Mouse (Mus musculus) stomach, embryonic 15.5 days (tissue): ENCODE measurements around the gene Lhx9. TPM values are rescaled to one million over a fixed set of nuclear protein-coding genes. Genes with fewer than 3 reads are reported as not detected.
"Not testable (repeated sequence)": the region's sequence is repeated elsewhere in the genome, so short reads cannot be mapped to it uniquely, and the experiment has no call there.

Experiments used
- ATAC-seq: fragments of 200-750 bp; cut with Nextera tagmentation; 2 replicates; pipeline ENCODE4 v1.8.0; 2017; ENCODE audit warnings: low read depth, moderate number of reproducible peaks, moderate TSS enrichment; ENCODE audit not compliant: insufficient read depth, low FRiP score
- H3K27ac ChIP-seq: fragments of 300-500 bp; sonication (generic); 2 replicates; pipeline ENCODE4 v1.5.1; 2015; ENCODE audit warnings: mild to moderate bottlenecking, inconsistent platforms
- H3K27me3 ChIP-seq: fragments of 300-500 bp; sonication (generic); replicated peaks from 2 replicates; pipeline ENCODE4 v1.6.1; 2015; ENCODE audit warnings: inconsistent platforms
- H3K36me3 ChIP-seq: fragments of 300-500 bp; sonication (generic); 2 replicates; pipeline ENCODE4 v1.6.1; 2015; ENCODE audit warnings: inconsistent platforms
- H3K4me1 ChIP-seq: fragments of 300-500 bp; sonication (generic); 2 replicates; pipeline ENCODE4 v1.6.1; 2015; ENCODE audit warnings: inconsistent platforms
- H3K4me2 ChIP-seq: fragments of 300-500 bp; sonication (generic); 2 replicates; pipeline ENCODE4 v1.6.1; 2015; ENCODE audit warnings: mild to moderate bottlenecking, inconsistent platforms
- H3K4me3 ChIP-seq: fragments of 300-500 bp; sonication (generic); replicated peaks from 2 replicates; pipeline ENCODE4 v1.5.1; 2015; ENCODE audit warnings: inconsistent platforms
- H3K9ac ChIP-seq: fragments of 300-500 bp; sonication (generic); 2 replicates; pipeline ENCODE4 v1.6.1; 2015; ENCODE audit warnings: inconsistent platforms
- H3K9me3 ChIP-seq: fragments of 300-500 bp; sonication (generic); 2 replicates; pipeline ENCODE4 v1.6.1; 2016; ENCODE audit warnings: inconsistent platforms
- WGBS: fragments of 180-500 bp; shearing (Covaris S2); methylation state at CpG from one replicate; pipeline ENCODE4 v1.1.7; 2015; 5-methylcytosine and 5-hydroxymethylcytosine counted together
- polyA plus RNA-seq: library from polyadenylated mRNA; unstranded; fragments of >200 nt; fragmentation: Nextera tagmentation; extraction: Ambion mirVana; gene quantifications from 2 replicates; pipeline ENCODE4 v1.2.1, GENCODE M21; 2015

The Lhx9 gene
- 0.77 and 1.3 TPM in 2 replicates for polyA plus RNA-seq

GRCm38 (mm10) chr1:138848511-138849109 lies at the start of gene Lhx9:
Gene Lhx9 (minus strand): TSS chr1:138848577.
- Histone ChIP-seq H3K4me3 (peak within 1 kb of the TSS; percentile 30), H3K4me1 (peaks cover 23% of the 10 kb centered on the region), H3K27me3 (peaks cover 54% of the 10 kb centered on the region), H3K36me3 (no peaks in the 10 kb centered on the region), H3K9ac (0 out of 2 replicates have a peak within 1 kb of the TSS, but pooled peaks have one; percentile 10), H3K9me3 (no peaks in the 10 kb centered on the region), H3K4me2 (peak within 1 kb of the TSS; percentile 54), H3K27ac (no peak within 1 kb of the TSS)
- peak; percentile 66; the same call in 1 of the 2 replicates for ATAC-seq
- WGBS, result under 1% methylated on average over 33 of the region's 33 CpGs

GRCm38 (mm10) chr1:138896088-138896487 lies 47.7 kb upstream of the Lhx9 start:
- no peak overlapping the region for H3K27ac ChIP-seq
- no peak for ATAC-seq
- H3K4me2 ChIP-seq, result no peak overlapping the region
- no peaks in the 10 kb centered on the region for H3K36me3 ChIP-seq
- H3K9me3 ChIP-seq, result no peaks in the 10 kb centered on the region
- H3K4me1 ChIP-seq, result no peaks in the 10 kb centered on the region
- H3K27me3 ChIP-seq, result no peaks in the 10 kb centered on the region
- H3K9ac ChIP-seq, result no peak overlapping the region
- 80% methylated on average over 3 of the region's 3 CpGs for WGBS
- no peak overlapping the region for H3K4me3 ChIP-seq

- H3K36me3 ChIP-seq, result no peaks in the 10 kb centered on the region
- H3K4me2 ChIP-seq, result no peak overlapping the region
- no peak overlapping the region for H3K4me3 ChIP-seq
- no peak overlapping the region for H3K9ac ChIP-seq
- H3K27ac ChIP-seq, result no peak overlapping the region
- no peak for ATAC-seq
- no peaks in the 10 kb centered on the region for H3K4me1 ChIP-seq
- H3K9me3 ChIP-seq, result no peaks in the 10 kb centered on the region
- 95% methylated on average over 14 of the region's 14 CpGs for WGBS
- no peaks in the 10 kb centered on the region for H3K27me3 ChIP-seq
Observed at GRCm38 (mm10) chr1:138877470-138878254, 29.3 kb upstream of the Lhx9 start.

DNA sequence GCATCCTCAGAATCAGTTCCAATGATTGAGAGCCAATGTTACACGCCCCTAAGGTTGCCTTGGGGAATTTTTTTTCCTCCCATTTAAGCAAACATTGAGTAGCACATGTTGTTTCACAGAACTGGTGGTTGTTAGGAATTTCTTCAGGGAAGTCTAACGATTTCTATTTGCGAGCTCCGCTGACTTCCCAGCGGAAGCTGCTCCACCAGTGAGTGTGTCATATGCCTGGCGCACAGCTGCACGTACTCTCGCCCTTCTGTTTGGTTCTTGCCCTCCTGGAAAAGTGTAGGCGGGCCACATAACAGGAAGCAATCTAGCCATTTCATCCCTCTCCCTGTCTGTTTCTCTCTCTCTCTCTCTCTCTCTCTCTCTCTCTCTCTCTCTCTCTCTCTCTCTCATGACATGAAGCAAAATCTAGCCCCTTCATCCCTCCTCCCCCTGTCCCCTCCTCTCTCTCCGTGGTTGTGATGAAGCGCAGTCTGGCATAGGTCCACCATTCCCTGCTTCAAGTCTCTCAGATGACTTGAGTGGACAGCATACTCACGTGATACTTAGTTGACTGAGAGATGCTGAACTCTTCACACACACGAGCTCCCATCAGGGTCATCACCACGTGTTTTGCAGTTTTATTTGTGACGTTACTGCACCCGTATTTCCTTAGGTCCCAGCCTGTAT lies 28.1 kb upstream of the Lhx9 start:
- no peak overlapping the region for H3K4me3 ChIP-seq
- 59% methylated on average over 16 of the region's 16 CpGs for WGBS
- H3K4me1 ChIP-seq, result no peaks in the 10 kb centered on the region
- no peaks in the 10 kb centered on the region for H3K27me3 ChIP-seq
- H3K4me2 ChIP-seq, result 0 out of 2 replicates have a peak overlapping the region, but pooled peaks have one; percentile 8
- no peaks in the 10 kb centered on the region for H3K9me3 ChIP-seq
- H3K27ac ChIP-seq, result no peak overlapping the region
- no peak for ATAC-seq
- H3K9ac ChIP-seq, result no peak overlapping the region
- no peaks in the 10 kb centered on the region for H3K36me3 ChIP-seq

- under 1% methylated on average over 54 of the region's 79 CpGs for WGBS
- H3K4me1 ChIP-seq, H3K9ac ChIP-seq, H3K27me3 ChIP-seq, H3K36me3 ChIP-seq, H3K9me3 ChIP-seq: not testable (repeated sequence)
- peak within 1 kb of the TSS; percentile 40 for H3K4me2 ChIP-seq
- peak within 1 kb of the TSS; percentile 51 for H3K4me3 ChIP-seq
- ATAC-seq, result peak; percentile 98
- H3K27ac ChIP-seq, result peak within 1 kb of the TSS; percentile 85
Observed at GRCm38 (mm10) chr1:138856101-138856950, 7.9 kb upstream of the Lhx9 start, which contains the start of gene 2310009B15Rik. Gene 2310009B15Rik (minus strand): TSS chr1:138856852.

DNA sequence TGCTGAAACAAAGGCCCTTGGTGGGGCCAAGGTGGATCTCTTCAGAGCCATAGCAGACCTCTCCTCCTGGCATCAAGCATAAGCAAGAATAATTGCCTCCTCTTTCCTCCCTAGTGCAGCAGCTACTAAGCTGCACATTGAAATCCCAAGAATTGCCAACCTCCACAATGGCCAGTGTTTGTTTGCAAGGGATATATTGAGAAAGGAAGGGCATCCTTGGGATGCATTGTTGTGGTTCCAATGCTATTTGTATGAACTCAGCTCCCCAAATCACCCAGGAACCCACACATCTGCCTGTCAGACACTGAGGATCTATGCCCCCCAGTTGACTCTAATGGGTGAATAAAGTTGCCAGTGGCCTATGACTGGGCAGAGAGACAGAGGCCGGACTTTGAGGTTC lies 2.4 kb upstream of the Lhx9 start:
- no peaks in the 10 kb centered on the region for H3K36me3 ChIP-seq
- no peak overlapping the region for H3K4me3 ChIP-seq
- H3K27me3 ChIP-seq, result peaks cover 32% of the 10 kb centered on the region
- H3K9ac ChIP-seq, result no peak overlapping the region
- H3K4me1 ChIP-seq, result peaks cover 18% of the 10 kb centered on the region
- ATAC-seq, result no peak
- no peak overlapping the region for H3K27ac ChIP-seq
- H3K4me2 ChIP-seq, result no peak overlapping the region
- H3K9me3 ChIP-seq, result no peaks in the 10 kb centered on the region
- 86% methylated on average over 1 of the region's 1 CpGs for WGBS

- Histone ChIP-seq H3K36me3 (no peaks in the 10 kb centered on the region), H3K4me2 (no peak overlapping the region), H3K27me3 (peaks cover 39% of the 10 kb centered on the region), H3K4me1 (peaks cover 18% of the 10 kb centered on the region), H3K9ac (no peak overlapping the region), H3K4me3 (no peak overlapping the region), H3K27ac (no peak overlapping the region), H3K9me3 (no peaks in the 10 kb centered on the region)
- WGBS, result 65% methylated on average over 4 of the region's 4 CpGs
- no peak for ATAC-seq
Observed at GRCm38 (mm10) chr1:138850161-138850539, 1.8 kb upstream of the Lhx9 start.

GRCm38 (mm10) chr1:138849531-138850160 lies 1.3 kb upstream of the Lhx9 start:
- no peak overlapping the region for H3K4me2 ChIP-seq
- no peak overlapping the region for H3K9ac ChIP-seq
- peaks cover 44% of the 10 kb centered on the region for H3K27me3 ChIP-seq
- no peaks in the 10 kb centered on the region for H3K9me3 ChIP-seq
- no peaks in the 10 kb centered on the region for H3K36me3 ChIP-seq
- peaks cover 18% of the 10 kb centered on the region for H3K4me1 ChIP-seq
- no peak for ATAC-seq
- no peak overlapping the region for H3K27ac ChIP-seq
- 15% methylated on average over 8 of the region's 8 CpGs for WGBS
- H3K4me3 ChIP-seq, result no peak overlapping the region

DNA sequence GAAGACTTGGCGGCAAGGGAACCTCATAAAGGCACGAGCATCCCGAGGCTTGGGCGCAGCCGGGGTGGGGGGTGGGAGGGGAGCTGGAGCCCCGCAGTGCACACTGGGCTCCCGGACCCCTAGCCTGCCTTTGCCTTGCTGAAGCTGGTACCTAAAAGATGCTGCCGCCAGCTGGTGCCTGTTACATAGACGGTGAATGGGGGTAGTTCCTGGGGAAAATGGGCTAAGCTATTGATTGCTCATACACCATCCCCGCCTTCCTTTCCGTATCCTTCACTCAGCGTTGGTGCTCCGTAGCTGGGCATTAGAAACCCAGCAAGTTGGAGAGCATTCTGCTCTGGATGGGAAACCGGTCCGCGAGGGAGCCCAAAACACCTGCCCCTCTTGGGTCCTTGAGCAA lies 351 bp downstream of the Lhx9 start:
- peaks cover 28% of the 10 kb centered on the region for H3K4me1 ChIP-seq
- ATAC-seq, result no peak
- H3K4me2 ChIP-seq, result peak overlapping the region; percentile 54
- H3K27ac ChIP-seq, result no peak overlapping the region
- H3K36me3 ChIP-seq, result no peaks in the 10 kb centered on the region
- H3K4me3 ChIP-seq, result peak overlapping the region; percentile 30
- H3K9me3 ChIP-seq, result no peaks in the 10 kb centered on the region
- H3K9ac ChIP-seq, result no peak overlapping the region
- WGBS, result 2% methylated on average over 16 of the region's 16 CpGs
- peaks cover 60% of the 10 kb centered on the region for H3K27me3 ChIP-seq

DNA sequence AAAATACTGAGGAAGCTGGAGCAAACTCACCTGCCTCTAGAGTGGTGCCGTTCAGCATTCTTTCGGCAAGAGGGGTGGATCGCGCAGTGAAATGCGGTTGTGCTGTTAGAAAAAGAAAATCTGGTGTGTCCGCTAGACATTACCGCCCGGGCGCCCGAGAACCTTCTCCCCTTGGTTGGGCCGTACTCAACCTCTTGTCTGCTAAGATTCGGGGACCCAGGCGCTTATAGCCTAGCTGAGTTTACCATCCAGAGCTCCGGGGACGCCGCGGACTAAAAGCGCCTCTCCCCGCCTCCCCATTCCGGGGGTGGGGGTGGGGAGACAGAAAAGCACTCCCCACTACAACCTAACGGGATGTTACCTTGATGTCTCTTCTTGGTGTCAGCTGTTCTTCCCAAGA lies 1.2 kb downstream of the Lhx9 start:
- Histone ChIP-seq H3K4me1 (peaks cover 28% of the 10 kb centered on the region), H3K4me2 (peak overlapping the region; percentile 35), H3K27ac (no peak overlapping the region), H3K4me3 (peak overlapping the region; percentile 18), H3K36me3 (no peaks in the 10 kb centered on the region), H3K9me3 (no peaks in the 10 kb centered on the region), H3K27me3 (peaks cover 60% of the 10 kb centered on the region), H3K9ac (no peak overlapping the region)
- no peak for ATAC-seq
- 1% methylated on average over 21 of the region's 21 CpGs for WGBS

DNA sequence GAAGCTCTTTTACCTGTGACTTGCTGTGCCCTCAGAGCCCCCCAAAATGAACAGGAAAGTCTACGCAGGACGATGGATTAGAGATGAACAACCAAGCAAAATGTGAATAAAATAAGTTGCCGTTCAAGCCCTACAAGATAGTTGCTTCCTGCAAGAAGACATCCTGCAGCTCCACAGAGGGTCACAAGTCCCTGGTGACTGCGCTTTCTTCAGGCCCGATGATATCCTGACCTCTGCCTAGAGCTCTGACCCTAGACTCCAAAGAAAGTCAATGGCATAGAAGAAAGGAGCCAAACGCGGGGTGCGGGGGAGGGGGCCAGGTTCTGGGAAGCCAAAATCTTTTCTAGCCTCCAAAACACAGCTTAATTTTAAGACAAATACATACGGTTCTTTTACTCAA lies 1.8 kb downstream of the Lhx9 start:
- Histone ChIP-seq H3K4me2 (no peak overlapping the region), H3K27ac (no peak overlapping the region), H3K9ac (no peak overlapping the region), H3K9me3 (no peaks in the 10 kb centered on the region), H3K4me3 (no peak overlapping the region), H3K36me3 (no peaks in the 10 kb centered on the region), H3K27me3 (peaks cover 62% of the 10 kb centered on the region), H3K4me1 (peaks cover 31% of the 10 kb centered on the region)
- ATAC-seq, result no peak
- WGBS, result 10% methylated on average over 9 of the region's 9 CpGs
